Mouse (Mus musculus) brain, embryonic 14.5 days (tissue): Measurements from ENCODE around the gene Crtap. TPM values are rescaled to one million over a fixed set of nuclear protein-coding genes. Genes with fewer than 3 reads are reported as not detected.

ENCODE experiments used
- DNase-seq: peaks from one replicate; pipeline ENCODE4 v3.0.0-alpha.2; 2011; ENCODE audit warnings: low read depth
- CTCF ChIP-seq: fragments of 200-500 bp; IDR thresholded peaks from 2 replicates; pipeline ENCODE4 v1.5.1; 2012; ENCODE audit warnings: inconsistent platforms, mild to moderate bottlenecking, moderate library complexity, borderline replicate concordance; ENCODE audit not compliant: insufficient read depth, insufficient read length; ENCODE audit errors: extremely low read depth
- POLR2A ChIP-seq: fragments of 200-500 bp; IDR thresholded peaks from 2 replicates; pipeline ENCODE4 v1.6.1; 2012; ENCODE audit warnings: mild to moderate bottlenecking, inconsistent platforms, borderline replicate concordance; ENCODE audit not compliant: poor library complexity, insufficient read depth, insufficient read length, severe bottlenecking; ENCODE audit errors: extremely low read depth
- polyA plus RNA-seq: library from polyadenylated mRNA; depleted of rRNA; stranded (reverse); fragments of >200 nt; gene quantifications from 2 replicates; pipeline ENCODE4 v1.2.3, GENCODE M21; 2012

Crtap gene
- polyA plus RNA-seq, 1 experiment: 32.6 TPM

DNA sequence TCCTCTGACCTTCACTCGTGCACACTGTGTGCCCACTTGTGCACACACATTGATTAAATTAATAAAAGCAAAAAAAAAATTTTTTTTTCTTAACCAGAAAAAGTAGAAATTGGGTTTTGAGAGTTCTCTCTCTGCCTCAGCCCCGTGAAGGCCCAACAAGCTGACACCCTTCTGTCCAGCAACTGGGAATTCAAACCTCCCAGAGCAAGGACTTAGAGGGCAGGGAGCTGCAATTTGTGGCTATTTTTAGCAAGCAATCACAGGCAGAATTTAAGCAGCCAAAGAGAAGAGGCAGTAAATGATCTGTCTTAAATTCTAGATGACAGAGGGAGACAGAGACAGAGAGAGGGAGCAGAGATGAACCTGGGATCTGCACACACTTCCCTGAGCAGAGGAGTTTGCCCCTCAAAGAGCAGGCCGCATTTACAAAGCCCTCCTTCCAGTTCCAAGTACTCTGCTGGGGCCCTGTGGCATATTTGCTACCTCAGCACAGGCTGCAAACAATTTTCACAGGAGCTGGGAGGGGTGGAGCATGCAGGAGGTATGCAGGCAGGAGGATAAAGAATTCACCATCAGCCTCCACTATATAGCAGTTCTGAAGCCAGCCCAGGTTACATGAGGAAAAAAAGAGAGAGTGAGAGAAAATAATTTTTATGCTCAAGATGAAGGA, 1.6 kb downstream of the Crtap start:
- DNase-seq: no peak
- TF ChIP-seq POLR2A: no peak
- TF ChIP-seq CTCF: no peak

DNA sequence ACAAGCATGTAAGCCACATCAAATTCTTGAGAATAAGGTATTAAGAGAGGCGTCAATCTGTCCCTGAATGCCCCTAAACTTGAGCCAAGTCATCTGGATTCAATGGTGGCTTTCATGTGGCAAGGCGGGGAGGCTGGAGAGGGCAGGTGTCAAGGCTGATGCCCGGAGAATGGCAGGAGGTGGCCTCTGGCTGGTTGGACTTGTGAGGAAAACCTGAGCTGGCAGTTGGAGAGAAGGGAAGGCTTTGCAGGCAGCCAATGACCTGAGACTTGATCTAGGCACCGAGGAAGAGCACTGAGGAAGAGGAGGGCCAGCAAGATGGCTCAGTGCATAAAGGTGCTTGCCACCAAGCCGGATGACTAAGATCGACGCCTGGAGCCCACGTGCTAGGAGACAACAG, 2.2 kb downstream of the Crtap start:
- DNase-seq: no peak

DNA sequence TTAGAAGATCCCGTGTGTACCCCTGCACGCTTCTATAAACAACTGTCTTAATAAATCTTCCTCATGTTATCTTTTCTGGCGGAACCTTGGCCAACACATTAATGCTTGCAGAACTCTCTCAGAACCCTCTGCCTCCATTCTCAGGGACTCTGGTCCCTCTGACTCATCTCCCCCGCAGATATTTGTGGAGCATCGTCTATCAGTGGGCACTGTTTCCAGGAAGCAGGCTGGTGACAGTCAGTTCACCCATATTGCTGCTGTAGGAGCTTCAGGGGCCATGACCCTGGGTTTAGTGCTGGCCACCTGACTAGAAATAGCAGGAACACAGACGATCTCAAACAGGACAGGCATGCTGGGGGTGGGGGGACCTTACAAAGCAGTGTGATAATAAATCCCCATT, 3.4 kb downstream of the Crtap start:
- DNase-seq: no peak
- TF ChIP-seq CTCF (no peak), POLR2A (no peak)

More for the DNA sequence above, 2.2 kb downstream of the Crtap start:
- TF ChIP-seq POLR2A (no peak), CTCF (no peak)

GRCm38 (mm10) chr9:114385160-114385559, 5.3 kb downstream of the Crtap start:
- no peak for TF ChIP-seq CTCF
- no peak for TF ChIP-seq POLR2A
- DNase-seq: no peak

DNA sequence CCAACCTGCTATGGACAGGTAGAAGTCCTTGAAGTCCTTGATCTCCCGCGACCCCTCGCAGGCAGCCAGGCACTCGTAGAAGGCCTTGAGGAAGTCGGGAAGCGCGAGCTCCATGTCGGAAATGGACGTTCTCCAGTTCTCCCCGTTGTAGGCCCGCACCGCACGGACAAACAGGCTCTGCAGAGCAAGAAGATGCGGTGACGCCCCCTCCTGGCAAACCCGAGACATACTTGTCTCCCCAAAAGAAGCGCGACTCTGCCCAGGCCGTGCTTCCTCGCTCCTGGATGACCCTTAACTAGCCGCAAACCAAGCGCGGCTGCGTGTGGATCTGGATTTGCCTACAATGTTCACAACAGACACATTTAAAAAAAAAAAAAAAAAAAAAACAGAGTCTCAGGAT, 5.8 kb downstream of the Crtap start:
- TF ChIP-seq POLR2A (no peak), CTCF (no peak)
- no peak for DNase-seq

- no peak for TF ChIP-seq CTCF
- no peak for TF ChIP-seq POLR2A
- DNase-seq: no peak
Observed at GRCm38 (mm10) chr9:114382936-114383710, 7.4 kb downstream of the Crtap start.

GRCm38 (mm10) chr9:114380881-114381733, 9.4 kb downstream of the Crtap start:
- TF ChIP-seq CTCF (peak; percentile 66; the same call in 1 of the 2 replicates), POLR2A (no peak)
- DNase-seq: peak; percentile 82

- no peak for DNase-seq
- no peak for TF ChIP-seq POLR2A
- no peak for TF ChIP-seq CTCF
Observed at GRCm38 (mm10) chr9:114379871-114380270, 10.6 kb downstream of the Crtap start.

GRCm38 (mm10) chr9:114377168-114377567, 13.3 kb downstream of the Crtap start:
- TF ChIP-seq CTCF (no peak), POLR2A (no peak)
- DNase-seq: no peak

- DNase-seq: no peak
- TF ChIP-seq CTCF (no peak), POLR2A (no peak)
Observed at GRCm38 (mm10) chr9:114375276-114375962, 15.1 kb downstream of the Crtap start.

DNA sequence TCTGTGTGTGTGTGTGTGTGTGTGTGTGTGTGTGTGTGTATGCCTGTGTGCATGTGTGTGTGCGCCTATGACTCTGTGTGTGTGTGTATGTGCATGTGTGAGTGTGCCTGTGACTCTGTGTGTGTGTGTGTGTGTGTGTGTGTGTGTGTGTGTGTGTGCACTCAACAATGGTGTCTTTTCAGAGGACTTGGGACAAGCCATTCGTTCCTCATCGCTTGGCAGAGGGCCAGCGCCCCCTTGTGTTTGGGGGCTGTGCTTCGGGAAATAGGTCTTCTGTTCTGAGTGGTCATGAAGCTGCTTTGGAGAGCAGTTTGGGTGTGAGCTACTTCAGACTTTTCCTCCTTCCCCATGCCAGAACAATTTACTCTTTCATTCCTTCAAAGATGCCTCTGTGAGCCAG, 18.8 kb downstream of the Crtap start:
- peak; percentile 29 for DNase-seq
